Mouse (Mus musculus) neural tube, embryonic 10.5 days (tissue): Measurements from ENCODE around the gene Nsun4.

Source experiments
- DNase-seq: peaks from one replicate; pipeline ENCODE4 v3.0.0-alpha.2; 2017; ENCODE audit warnings: low spot score; ENCODE audit errors: extremely low spot score

Gene Nsun4

GRCm38 (mm10) chr4:115987436-115987835, 66.2 kb downstream of the Nsun4 start:
- DNase-seq, result no peak

GRCm38 (mm10) chr4:115984967-115985366, 68.7 kb downstream of the Nsun4 start:
- DNase-seq, result no peak

- DNase-seq, result peak; percentile 93
Observed at GRCm38 (mm10) chr4:115984111-115984510, 69.6 kb downstream of the Nsun4 start.
